15 mouse cellular contexts compared by ENCODE assay signal in genomic region chr6:8339453-8339852, GRCm38 (mm10).
"Had no signal": no experiment of that assay in that cellular context is flagged by ENCODE, and none has a peak within 500 bp of the region (broad histone marks: within the 10 kb centered on the region; RNA-seq: fewer than 3 reads in every experiment).

No protein-coding gene starts in this region.

- H3K27ac ChIP-seq: kidney, embryonic 15.5 days; limb, embryonic 13.5 days; liver, embryonic 14.5 days; midbrain, embryonic 15.5 days; stomach, embryonic 15.5 days had no signal

- H3K36me3 ChIP-seq: kidney, embryonic 15.5 days; limb, embryonic 13.5 days; midbrain, embryonic 15.5 days; stomach, embryonic 15.5 days had no signal

- H3K27me3 ChIP-seq: kidney, embryonic 15.5 days; limb, embryonic 13.5 days; megakaryocyte, embryonic 14.5 days; midbrain, embryonic 15.5 days; stomach, embryonic 15.5 days had no signal

- H3K4me3 ChIP-seq: kidney, embryonic 15.5 days; limb, embryonic 13.5 days; megakaryocyte, embryonic 14.5 days; midbrain, embryonic 15.5 days; stomach, embryonic 15.5 days had no signal

- ATAC-seq: intestine, embryonic 16.5 days; midbrain, embryonic 15.5 days had no signal

- DNase-seq: kidney, adult 2 months; kidney, postnatal 14 days; left cerebral cortex, postnatal 4 days; lung, adult 18-20 months; lung, postnatal 36 days; right cerebral cortex, adult 18-20 months; right cerebral cortex, postnatal 25 days; thymus, postnatal 36 days had no signal

- H3K4me1 ChIP-seq: kidney, embryonic 15.5 days; midbrain, embryonic 15.5 days; stomach, embryonic 15.5 days had no signal
